Mouse (Mus musculus): ENCODE measurements at regions not wholly inside any gene's neighbourhood (a gene's known extent, or its start where the extent isn't known, plus 50 kb on each side); places are given as distances from the start of the nearest gene placed in this dataset.
A peak's percentile ranks its signal among the peaks of the same experiment; 100 is the strongest.

GRCm38 (mm10) chr1:157957506-157957905 lies 398.6 kb downstream of the Brinp2 start:
- DNase-seq (ENCODE audit: low read depth, low spot score) = no peak

- no peak for DNase-seq (ENCODE audit: low read depth, low spot score)
These were observed 391.7 kb downstream of the Brinp2 start for GRCm38 (mm10) chr1:157964461-157964860.

- DNase-seq (ENCODE audit: low read depth, low spot score) = peak; percentile 16
These were observed 386.5 kb downstream of the Brinp2 start for GRCm38 (mm10) chr1:157969635-157970111.

- no peak for DNase-seq (ENCODE audit: low read depth, low spot score)
These were observed 382.5 kb downstream of the Brinp2 start for GRCm38 (mm10) chr1:157973373-157974232.

GRCm38 (mm10) chr1:157974656-157975055 lies 381.5 kb downstream of the Brinp2 start:
- DNase-seq (ENCODE audit: low read depth, low spot score) = no peak

GRCm38 (mm10) chr1:158019161-158019560 lies 337.0 kb downstream of the Brinp2 start:
- no peak for DNase-seq (ENCODE audit: low read depth, low spot score)

- no peak for DNase-seq (ENCODE audit: low read depth, low spot score)
These were observed 316.4 kb downstream of the Brinp2 start for GRCm38 (mm10) chr1:158039756-158040155.

- no peak for DNase-seq (ENCODE audit: low read depth, low spot score)
These were observed 315.8 kb downstream of the Brinp2 start for GRCm38 (mm10) chr1:158040334-158040733.

- DNase-seq (ENCODE audit: low read depth, low spot score) = no peak
These were observed 303.5 kb downstream of the Brinp2 start for GRCm38 (mm10) chr1:158052644-158053043.

- DNase-seq (ENCODE audit: low read depth, low spot score) = no peak
These were observed 301.2 kb downstream of the Brinp2 start for GRCm38 (mm10) chr1:158054961-158055360.

- no peak for DNase-seq (ENCODE audit: low read depth, low spot score)
These were observed 299.0 kb downstream of the Brinp2 start for GRCm38 (mm10) chr1:158056994-158057630.

- no peak for DNase-seq (ENCODE audit: low read depth, low spot score)
These were observed 298.3 kb downstream of the Brinp2 start for GRCm38 (mm10) chr1:158057789-158058188.

GRCm38 (mm10) chr1:158061995-158062394 lies 294.1 kb downstream of the Brinp2 start:
- no peak for DNase-seq (ENCODE audit: low read depth, low spot score)

- no peak for DNase-seq (ENCODE audit: low read depth, low spot score)
These were observed 273.9 kb downstream of the Brinp2 start for GRCm38 (mm10) chr1:158082181-158082580.

- no peak for DNase-seq (ENCODE audit: low read depth, low spot score)
These were observed 270.3 kb downstream of the Brinp2 start for GRCm38 (mm10) chr1:158085856-158086255.

- peak; percentile 26 for DNase-seq (ENCODE audit: low read depth, low spot score)
These were observed 258.6 kb downstream of the Brinp2 start for GRCm38 (mm10) chr1:158097500-158097899.

- no peak for DNase-seq (ENCODE audit: low read depth, low spot score)
These were observed 236.4 kb downstream of the Brinp2 start for GRCm38 (mm10) chr1:158119708-158120107.

GRCm38 (mm10) chr1:158124902-158125301 lies 231.2 kb downstream of the Brinp2 start:
- DNase-seq (ENCODE audit: low read depth, low spot score) = no peak

GRCm38 (mm10) chr1:158126272-158126671 lies 229.9 kb downstream of the Brinp2 start:
- DNase-seq (ENCODE audit: low read depth, low spot score) = no peak

- no peak for DNase-seq (ENCODE audit: low read depth, low spot score)
These were observed 226.8 kb downstream of the Brinp2 start for GRCm38 (mm10) chr1:158129243-158129770.

GRCm38 (mm10) chr1:158147525-158147924 lies 208.6 kb downstream of the Brinp2 start:
- DNase-seq (ENCODE audit: low read depth, low spot score) = no peak

- no peak for DNase-seq (ENCODE audit: low read depth, low spot score)
These were observed 208.1 kb downstream of the Brinp2 start for GRCm38 (mm10) chr1:158148035-158148434.

Data from brain, embryonic 18.5 days (tissue).